Mouse (Mus musculus): ENCODE results near the gene Lrsam1. TPM values are rescaled to one million over a fixed set of nuclear protein-coding genes. Genes with fewer than 3 reads are reported as not detected.

Gene Lrsam1
- total and polyA plus RNA-seq, 3 experiments, result 5.0 to 9.5 (median 5.4) TPM

DNA sequence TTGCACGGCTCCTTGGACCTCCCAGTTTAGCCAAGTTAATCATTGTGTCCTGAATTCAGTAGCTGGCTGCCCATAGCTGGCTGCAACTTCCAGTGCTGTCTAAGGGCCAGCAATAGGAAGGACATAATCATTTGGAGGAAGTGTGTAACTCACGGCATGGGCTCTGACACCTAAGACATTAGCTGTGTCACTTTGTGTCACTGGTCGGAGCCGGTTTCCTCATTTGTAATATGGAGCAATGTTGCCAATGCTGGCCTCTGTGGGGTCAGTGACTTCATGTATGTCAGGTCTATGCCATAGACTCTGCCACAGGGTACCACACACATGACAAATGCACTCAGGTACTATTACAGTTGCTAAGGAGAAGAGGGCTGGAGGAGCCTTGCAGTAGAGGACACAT lies 1.1 kb downstream of the Lrsam1 start:
- Histone ChIP-seq H3K27me3 (replicated peaks) (no peaks in the 10 kb centered on the region), H3K4me3 (replicated peaks in 1 of 3; ENCODE audit: low read depth in 2 of 3, low read length in 2 of 3, poor library complexity in 1 of 3) (no peak overlapping the region), H3K27ac (ENCODE audit: insufficient read depth, low read depth) (no peak overlapping the region), H3K9me3 (replicated peaks; ENCODE audit: low read length) (no peaks in the 10 kb centered on the region), H3K36me3 (replicated peaks in 1 of 2; ENCODE audit: control insufficient read depth in 1 of 2, insufficient read depth in 1 of 2, low read length in 1 of 2) (peaks cover 27 to 66% of the 10 kb centered on the region in 2 experiments), H3K79me2 (replicated peaks; ENCODE audit: control insufficient read depth, extremely low read depth, insufficient read depth, poor library complexity, severe bottlenecking) (peaks cover 34% of the 10 kb centered on the region), H3K4me2 (ENCODE audit: insufficient read depth, low read depth, poor library complexity, severe bottlenecking) (peak overlapping the region; percentile 93), H3K4me1 (ENCODE audit: control insufficient read depth in 1 of 2, insufficient read depth in 2 of 2) (peaks cover 8 to 26% of the 10 kb centered on the region in 2 experiments), H3K9ac (ENCODE audit: insufficient read depth, low read depth) (no peak overlapping the region; the same call in 1 of the 2 replicates)
- dilution Hi-C loops (cut with MboI; ENCODE audit: extremely low pct_ligation_motif_present, extremely low pct_unique_long_range_greater_than_20kb, low sequenced_read_pairs) (no loop called here), in situ Hi-C loops (cut with MboI; ENCODE audit: low pct_ligation_motif_present, low pct_unique_long_range_greater_than_20kb, low sequenced_read_pairs) (no loop called here)
- TF ChIP-seq BHLHE40 (IDR thresholded peaks at IDR 0.05; ENCODE audit: low read depth, low read length), result no peak
- no peak for TF ChIP-seq IRF4 (IDR thresholded peaks at IDR 0.05; ENCODE audit: low read depth, low read length)
- TF ChIP-seq ETS1 (conservative IDR thresholded peaks at IDR 0.05; ENCODE audit: low read depth, low read length), result no peak
- no peak for TF ChIP-seq TCF12 (IDR thresholded peaks at IDR 0.05; ENCODE audit: low read depth, low read length)
- no peak for TF ChIP-seq MAX (IDR thresholded peaks at IDR 0.05; ENCODE audit: low read length)
- no peak for TF ChIP-seq NELFE (IDR thresholded peaks at IDR 0.05; ENCODE audit: low read depth, low read length)
- TF ChIP-seq ZC3H11A (IDR thresholded peaks at IDR 0.05; ENCODE audit: low read depth, low read length), result no peak
- TF ChIP-seq NRF1 (IDR thresholded peaks at IDR 0.05; ENCODE audit: low read depth, low read length), result no peak
- no peak for TF ChIP-seq RAD21 (IDR thresholded peaks at IDR 0.05; ENCODE audit: low read depth, low read length)
- TF ChIP-seq POLR2A (IDR thresholded peaks at IDR 0.05; ENCODE audit: low read depth, low read length), result no peak
- TF ChIP-seq GABPA (IDR thresholded peaks at IDR 0.05; ENCODE audit: insufficient replicate concordance, low read depth, low read length), result no peak
- TF ChIP-seq ZNF384 (IDR thresholded peaks at IDR 0.05; ENCODE audit: low read depth, low read length), result no peak
- TF ChIP-seq E2F4 (IDR thresholded peaks at IDR 0.05; ENCODE audit: insufficient replicate concordance, low read depth, low read length), result no peak
- TF ChIP-seq ZKSCAN1 (IDR thresholded peaks at IDR 0.05; ENCODE audit: borderline replicate concordance, low read depth, low read length), result no peak
- TF ChIP-seq CTCF (conservative IDR thresholded peaks at IDR 0.05 in 1 of 2, IDR thresholded peaks at IDR 0.05 in 1 of 2; ENCODE audit: low read depth in 2 of 2, low read length in 2 of 2), result no peak
- TF ChIP-seq USF2 (conservative IDR thresholded peaks at IDR 0.05; ENCODE audit: low read depth, low read length), result no peak
- TF ChIP-seq ZMIZ1 (IDR thresholded peaks at IDR 0.05; ENCODE audit: low read depth, low read length), result no peak
- TF ChIP-seq MEF2A (IDR thresholded peaks at IDR 0.05; ENCODE audit: borderline replicate concordance, low read depth, low read length), result no peak
- no peak for TF ChIP-seq CHD2 (IDR thresholded peaks at IDR 0.05; ENCODE audit: low read length)
- DNase-seq (ENCODE audit: extremely low read depth), result no peak

DNA sequence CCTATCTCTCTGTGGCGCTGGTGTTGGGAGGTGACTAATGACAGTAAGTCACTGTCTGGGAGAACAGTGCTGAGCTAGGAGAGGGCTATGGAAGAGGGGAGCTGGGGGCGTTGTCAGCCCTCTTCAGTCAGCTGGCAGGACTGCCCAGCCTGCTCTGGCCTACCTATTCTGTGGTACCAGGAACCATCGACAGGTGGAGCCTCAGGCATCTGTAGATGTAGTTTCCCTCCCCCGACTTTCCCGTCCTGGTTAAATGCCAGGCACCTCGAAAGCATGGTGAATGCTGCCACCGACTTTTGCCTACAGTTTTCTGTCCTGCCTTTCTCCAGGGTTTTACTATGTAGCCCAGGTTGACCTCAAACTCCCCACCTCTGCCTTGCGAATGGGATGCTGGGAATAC lies 4.1 kb downstream of the Lrsam1 start:
- Histone ChIP-seq H3K79me2 (replicated peaks; ENCODE audit: control insufficient read depth, extremely low read depth, insufficient read depth, poor library complexity, severe bottlenecking) (peaks cover 8% of the 10 kb centered on the region), H3K9ac (ENCODE audit: insufficient read depth, low read depth) (no peak overlapping the region), H3K9me3 (replicated peaks; ENCODE audit: low read length) (peaks cover 6% of the 10 kb centered on the region), H3K4me3 (replicated peaks in 1 of 3; ENCODE audit: low read depth in 2 of 3, low read length in 2 of 3, poor library complexity in 1 of 3) (no peak overlapping the region), H3K4me2 (ENCODE audit: insufficient read depth, low read depth, poor library complexity, severe bottlenecking) (no peak overlapping the region), H3K36me3 (replicated peaks in 1 of 2; ENCODE audit: control insufficient read depth in 1 of 2, insufficient read depth in 1 of 2, low read length in 1 of 2) (peaks cover 17 to 64% of the 10 kb centered on the region in 2 experiments), H3K4me1 (ENCODE audit: control insufficient read depth in 1 of 2, insufficient read depth in 2 of 2) (peaks cover 5 to 12% of the 10 kb centered on the region in 2 experiments), H3K27me3 (replicated peaks) (no peaks in the 10 kb centered on the region), H3K27ac (ENCODE audit: insufficient read depth, low read depth) (no peak overlapping the region)
- dilution Hi-C loops (cut with MboI; ENCODE audit: extremely low pct_ligation_motif_present, extremely low pct_unique_long_range_greater_than_20kb, low sequenced_read_pairs) (no loop called here), in situ Hi-C loops (cut with MboI; ENCODE audit: low pct_ligation_motif_present, low pct_unique_long_range_greater_than_20kb, low sequenced_read_pairs) (no loop called here)
- DNase-seq (ENCODE audit: extremely low read depth), result peak; percentile 42
- TF ChIP-seq SIN3A (IDR thresholded peaks at IDR 0.05; ENCODE audit: low read length) (no peak), USF2 (conservative IDR thresholded peaks at IDR 0.05; ENCODE audit: low read depth, low read length) (no peak), MAX (IDR thresholded peaks at IDR 0.05; ENCODE audit: low read length) (no peak), MXI1 (IDR thresholded peaks at IDR 0.05; ENCODE audit: low read depth, low read length) (no peak), JUND (conservative IDR thresholded peaks at IDR 0.05; ENCODE audit: low read depth, low read length) (no peak), CTCF (conservative IDR thresholded peaks at IDR 0.05 in 1 of 2, IDR thresholded peaks at IDR 0.05 in 1 of 2; ENCODE audit: low read depth in 2 of 2, low read length in 2 of 2) (peak in 1 of 2 experiments; percentile 40; a peak in 2 of 4 replicates)
